Mouse (Mus musculus) adrenal gland, postnatal 25 days (tissue): ENCODE measurements around the gene Gm21170. TPM values are rescaled to one million over a fixed set of nuclear protein-coding genes. Genes with fewer than 3 reads are reported as not detected.
"Not testable (repeated sequence)": the region's sequence is repeated elsewhere in the genome, so short reads cannot be mapped to it uniquely, and the experiment has no call there.

Source experiments
- DNase-seq: peaks from one replicate; pipeline ENCODE4 v3.0.0; 2021; ENCODE audit warnings: mixed read lengths
- long read RNA-seq: library from polyadenylated mRNA; stranded (forward); transcript quantifications from one replicate; pipeline ENCODE4 v2.0.0, GENCODE M21; 2021
- total RNA-seq: library from RNA; stranded (reverse); gene quantifications from 2 replicates; pipeline ENCODE4 v1.2.3, GENCODE M21; 2021

The Gm21170 gene
- not detected in 2 replicates for total RNA-seq
- long read RNA-seq = 0 reads

DNA sequence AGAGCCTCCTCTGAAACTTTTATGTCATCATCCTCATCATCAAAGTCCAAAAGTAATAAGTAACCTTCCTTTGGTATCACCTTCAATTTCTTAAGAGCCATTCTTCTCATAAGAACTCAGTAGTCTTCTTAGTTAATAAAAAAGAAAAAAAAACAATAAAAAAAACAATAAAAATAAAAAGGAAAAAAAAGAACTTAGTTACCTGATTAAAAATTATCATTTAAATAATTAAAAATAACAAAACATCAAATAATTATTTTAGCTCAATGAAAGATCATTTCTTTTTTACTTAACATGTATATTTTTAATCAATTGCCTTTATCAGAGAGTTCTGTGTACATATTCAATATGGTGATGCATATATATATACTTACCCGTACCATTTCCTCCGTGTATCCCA is at the start of gene Gm21170:
Gene Gm21170, minus strand, starts transcription at position 101 of the 400 bp plus-strand sequence.
- DNase-seq = not testable (repeated sequence)

Other genes starting within 250 kb of the Gm21170 start
- gene Gm21256, start 240.1 kb downstream of the Gm21170 start, total RNA-seq = not detected in 2 replicates